Mouse (Mus musculus) kidney, adult 2 months (tissue): ENCODE results near the gene Arhgap10.

Experiments
- CTCF ChIP-seq: fragments of 200-500 bp; conservative IDR thresholded peaks from 2 replicates; pipeline ENCODE4 v1.5.1; 2011; ENCODE audit warnings: low read depth, mild to moderate bottlenecking, control low read depth, low read length, moderate library complexity, mixed read lengths; ENCODE audit not compliant: insufficient read depth, insufficient read length
- POLR2A ChIP-seq: fragments of 200-500 bp; IDR thresholded peaks from one replicate; pipeline ENCODE4 v1.6.1; 2011; ENCODE audit warnings: low read depth, low read length, control low read depth

GRCm38 (mm10) chr8:77428420-77428819, 89.3 kb downstream of the Arhgap10 start:
- TF ChIP-seq POLR2A = no peak
- no peak for TF ChIP-seq CTCF
